Mouse (Mus musculus) cerebellum, adult 8-10 months (tissue): ENCODE measurements around the gene Nemf.

Source experiments
- DNase-seq: peaks from one replicate; pipeline ENCODE4 v3.0.0; 2022

Nemf gene

DNA sequence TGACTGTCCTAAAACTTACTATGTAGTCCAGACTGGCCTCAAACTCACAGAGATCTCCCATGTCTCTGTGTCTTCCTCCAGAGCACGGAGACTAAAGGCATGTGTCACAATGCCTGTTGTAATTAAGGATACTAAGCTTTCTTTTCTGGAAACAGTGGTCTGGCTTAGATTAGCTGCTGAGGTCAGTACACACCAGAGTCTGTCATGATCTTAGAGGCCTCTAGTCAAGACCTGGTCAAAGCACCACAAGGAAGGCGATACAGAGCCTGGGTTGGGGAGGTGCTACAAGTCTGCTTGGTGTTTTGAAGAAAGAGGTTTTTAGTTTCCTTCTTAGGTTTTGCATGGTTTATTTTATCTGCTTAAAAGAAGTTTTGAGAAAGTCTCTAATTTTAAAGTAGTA lies 56.6 kb downstream of the Nemf start:
- DNase-seq = no peak

GRCm38 (mm10) chr12:69299831-69300230 lies 57.1 kb downstream of the Nemf start:
- DNase-seq = no peak

DNA sequence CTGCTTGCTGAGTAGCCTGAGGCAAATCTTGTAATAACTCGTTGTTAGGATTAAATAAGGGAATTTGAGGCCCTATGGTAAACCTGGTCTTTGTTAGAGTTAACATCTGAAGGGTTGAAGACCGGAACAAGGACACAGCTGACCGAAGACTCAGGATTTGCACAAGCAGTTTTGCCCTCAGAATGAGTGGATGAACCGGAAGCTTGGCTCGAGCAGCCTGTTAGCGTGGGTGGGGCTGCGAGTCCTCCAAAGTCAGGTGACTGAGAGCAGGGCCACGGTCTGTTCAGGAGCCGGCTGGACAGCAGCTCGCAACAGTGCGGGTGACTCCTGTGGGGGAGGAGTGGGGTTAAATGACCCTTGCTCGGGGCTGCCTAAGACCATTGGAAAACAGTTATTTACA lies 57.7 kb downstream of the Nemf start:
- no peak for DNase-seq

DNA sequence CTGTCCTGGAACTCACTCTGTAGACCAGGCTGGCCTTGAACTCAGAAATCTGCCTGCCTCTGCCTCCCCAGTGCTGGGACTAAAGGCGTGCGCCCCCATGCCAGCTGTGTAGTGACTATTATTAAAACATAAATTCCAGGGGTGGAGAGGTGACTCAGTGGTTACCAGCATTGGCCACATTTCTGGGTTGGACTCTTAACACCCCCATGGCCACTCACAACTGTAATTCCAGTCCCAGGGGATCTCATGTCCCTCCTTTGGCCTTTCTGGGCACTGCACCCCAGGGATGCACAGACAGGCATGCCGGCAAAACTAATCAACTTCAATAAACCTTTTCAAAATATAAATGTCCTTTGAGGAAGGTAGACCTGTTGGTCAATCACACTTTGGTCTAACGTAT lies 58.7 kb downstream of the Nemf start:
- DNase-seq = no peak

DNA sequence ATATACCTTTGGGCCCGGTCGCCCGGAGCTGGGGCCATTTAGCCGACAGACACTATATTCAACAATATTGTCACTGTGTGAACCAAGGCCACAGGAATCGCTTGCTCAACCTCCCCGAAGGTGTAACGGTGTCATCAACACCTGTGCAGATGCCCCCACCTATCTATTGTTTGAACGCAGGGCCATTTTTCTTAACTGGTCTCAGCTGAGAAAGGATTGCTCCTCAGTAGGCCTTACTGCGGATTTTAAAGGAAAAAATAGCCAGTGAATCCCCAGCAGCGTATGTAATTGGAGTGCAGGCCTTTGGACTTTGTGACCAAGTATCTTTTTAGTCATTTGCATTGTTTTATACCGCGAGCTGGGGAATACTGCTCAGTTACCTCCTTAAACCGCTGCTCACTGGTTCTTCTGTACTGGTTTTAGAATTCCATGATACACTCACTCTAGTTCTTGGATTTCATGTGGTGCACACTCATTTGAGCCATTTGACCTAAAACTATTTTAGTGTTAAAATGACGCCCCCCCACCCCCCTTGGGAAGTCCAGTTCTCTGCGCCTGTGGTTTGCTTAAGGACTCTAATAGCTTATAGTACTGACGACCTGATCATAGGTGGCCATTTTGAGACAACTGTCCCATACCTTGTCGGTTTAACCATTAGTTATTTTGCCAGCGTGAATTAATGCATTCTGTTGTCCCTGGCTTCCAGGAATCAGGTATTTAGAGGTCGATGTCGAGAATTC lies 59.4 kb downstream of the Nemf start:
- no peak for DNase-seq

DNA sequence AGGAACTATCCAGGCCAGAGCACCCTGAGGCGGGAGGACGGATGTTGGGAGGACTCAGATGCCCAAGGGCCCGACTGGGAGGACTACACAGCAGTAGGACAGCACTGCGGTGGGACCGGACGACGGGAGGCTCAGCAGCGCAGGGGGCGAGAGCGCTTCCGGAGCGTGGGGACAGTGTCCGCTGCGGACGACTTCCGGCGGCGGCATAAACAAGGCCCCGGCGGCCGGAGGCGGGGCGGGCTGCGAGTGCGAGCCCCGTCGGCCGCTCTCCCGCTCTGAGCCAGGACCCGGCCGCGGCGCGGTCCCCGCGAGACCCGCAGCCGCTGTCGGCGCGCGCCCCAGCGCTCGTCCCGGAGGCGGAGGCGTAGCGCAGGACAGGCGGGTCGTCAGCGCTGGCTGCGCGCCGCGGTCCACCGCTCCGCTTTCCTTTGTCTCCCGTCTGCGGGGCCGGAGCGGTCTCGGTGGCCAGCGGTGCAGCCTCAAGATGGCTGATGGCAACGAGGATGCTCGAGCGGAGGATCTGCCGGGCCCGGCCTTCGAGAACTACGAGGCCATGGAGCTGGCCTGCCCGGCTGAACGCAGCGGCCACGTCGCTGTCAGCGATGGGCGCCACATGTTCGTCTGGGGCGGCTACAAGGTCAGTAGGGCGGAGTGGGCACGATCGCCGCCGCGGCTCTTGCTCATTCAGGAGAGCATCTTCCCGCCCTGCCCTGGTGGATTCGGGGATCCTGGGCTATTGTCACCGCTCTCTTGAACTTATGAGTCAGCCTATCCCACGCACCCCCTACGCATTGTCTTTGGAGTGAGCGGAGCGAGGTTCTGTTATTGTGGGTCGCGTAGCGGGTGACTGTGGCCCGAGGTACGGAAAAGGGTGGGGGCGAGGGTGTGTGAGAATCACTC lies 60.2 kb downstream of the Nemf start, which contains the start of gene Klhdc2:
TSS of gene Klhdc2 (plus strand) at position 171 of the 900 bp plus-strand sequence.
- peak; percentile 84 for DNase-seq

DNA sequence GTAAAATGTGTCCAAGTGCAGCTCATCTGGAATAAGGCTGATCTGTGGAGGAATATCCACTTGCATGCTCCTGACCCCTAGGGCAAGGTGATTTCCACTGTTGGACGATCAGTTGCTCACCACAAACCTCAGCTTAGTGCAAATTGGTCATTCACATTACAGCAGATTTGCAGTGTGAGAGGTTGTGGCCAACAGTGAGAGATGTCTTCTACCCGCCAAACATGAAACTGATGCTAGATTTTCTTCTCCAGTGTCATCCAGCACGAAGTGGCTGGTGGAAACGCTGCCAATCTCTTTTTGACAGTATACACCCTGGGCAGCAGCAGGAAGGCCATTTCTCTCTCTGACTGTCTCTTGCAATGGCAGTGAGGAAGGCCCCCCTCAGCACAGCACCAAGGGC lies 61.3 kb downstream of the Nemf start:
- peak; percentile 34 for DNase-seq

GRCm38 (mm10) chr12:69294936-69295335 lies 62.0 kb downstream of the Nemf start:
- DNase-seq = no peak

GRCm38 (mm10) chr12:69293815-69294214 lies 63.1 kb downstream of the Nemf start:
- no peak for DNase-seq

DNA sequence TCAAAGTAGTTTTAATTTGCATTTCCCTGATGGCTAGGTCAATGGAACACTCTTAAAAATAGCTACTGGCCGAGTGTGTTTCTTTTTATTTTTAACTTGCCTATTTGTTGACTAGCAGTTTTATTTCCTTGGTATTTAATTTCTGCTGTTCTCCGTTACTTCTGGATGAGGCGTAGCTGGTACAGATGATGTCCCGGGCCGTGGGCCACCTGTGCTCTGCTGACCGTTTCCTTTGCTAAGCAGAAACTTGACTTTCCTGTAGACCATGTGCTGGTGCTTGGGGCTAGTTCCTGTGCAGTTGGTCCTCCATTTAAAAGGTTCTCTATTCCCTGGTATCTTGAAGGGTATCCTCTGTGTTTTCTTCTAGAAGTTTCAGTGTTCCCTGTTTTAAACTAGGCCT lies 64.6 kb downstream of the Nemf start:
- DNase-seq = no peak

DNA sequence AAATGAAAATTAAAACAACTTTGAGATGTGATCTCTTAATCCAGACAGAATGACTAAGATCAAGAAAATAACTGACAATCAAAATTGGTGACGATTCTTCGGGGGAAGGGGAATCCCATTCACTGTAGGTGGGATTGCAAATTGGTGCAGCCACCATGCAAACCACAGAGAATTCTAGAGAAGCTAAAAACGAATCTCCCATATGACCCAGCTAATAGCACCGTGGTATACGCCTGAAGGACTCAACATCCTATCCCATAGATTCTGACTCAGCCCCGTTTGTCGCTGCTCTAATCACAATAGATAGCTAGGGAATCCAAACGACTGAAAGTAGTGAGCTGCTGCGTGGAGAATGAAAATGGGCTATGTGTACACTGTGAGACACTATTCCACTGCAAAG lies 68.3 kb downstream of the Nemf start:
- DNase-seq = no peak

DNA sequence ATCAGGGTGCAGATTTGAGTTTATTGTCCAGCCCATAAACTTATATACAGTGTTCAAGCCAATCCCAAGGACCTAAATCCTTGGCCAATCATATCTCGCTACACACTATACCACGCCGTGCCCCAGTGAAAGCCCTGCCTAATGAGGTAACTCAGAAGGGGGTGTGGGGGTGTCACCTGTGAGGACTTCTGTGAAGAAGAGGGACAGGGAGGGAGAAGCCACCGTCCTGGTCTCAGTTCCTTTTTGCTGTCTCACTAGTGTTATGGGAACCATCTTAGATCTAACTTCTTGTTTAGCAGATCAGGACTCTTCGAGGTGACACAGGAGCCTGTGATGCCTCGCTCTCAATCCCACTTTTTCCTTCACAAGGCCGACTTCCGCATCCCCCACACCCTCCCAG lies 69.4 kb downstream of the Nemf start:
- DNase-seq = no peak

DNA sequence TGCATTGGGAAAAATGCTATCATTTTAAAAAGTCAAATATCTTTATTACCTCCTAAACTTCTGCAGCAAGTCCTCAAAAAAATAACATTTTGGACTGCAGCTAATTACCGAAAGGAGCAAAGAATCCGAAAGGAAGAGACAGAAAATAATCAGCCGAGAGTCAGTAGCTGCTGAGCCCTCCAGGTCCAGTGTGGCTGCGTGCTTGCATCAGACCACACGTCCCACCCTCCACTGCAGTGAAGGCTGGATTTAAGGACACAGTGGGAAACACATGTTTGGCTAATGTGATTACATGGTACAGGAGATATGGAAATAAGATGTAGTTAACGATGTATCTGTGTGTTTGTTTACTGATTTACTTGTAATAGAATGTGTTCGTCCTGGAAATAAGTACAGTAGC lies 73.8 kb downstream of the Nemf start:
- DNase-seq = no peak

GRCm38 (mm10) chr12:69280915-69281314 lies 76.0 kb downstream of the Nemf start:
- DNase-seq = no peak

- DNase-seq = no peak
Measured at GRCm38 (mm10) chr12:69279931-69280469, 77.0 kb downstream of the Nemf start.

GRCm38 (mm10) chr12:69268956-69269355 lies 88.0 kb downstream of the Nemf start:
- no peak for DNase-seq

DNA sequence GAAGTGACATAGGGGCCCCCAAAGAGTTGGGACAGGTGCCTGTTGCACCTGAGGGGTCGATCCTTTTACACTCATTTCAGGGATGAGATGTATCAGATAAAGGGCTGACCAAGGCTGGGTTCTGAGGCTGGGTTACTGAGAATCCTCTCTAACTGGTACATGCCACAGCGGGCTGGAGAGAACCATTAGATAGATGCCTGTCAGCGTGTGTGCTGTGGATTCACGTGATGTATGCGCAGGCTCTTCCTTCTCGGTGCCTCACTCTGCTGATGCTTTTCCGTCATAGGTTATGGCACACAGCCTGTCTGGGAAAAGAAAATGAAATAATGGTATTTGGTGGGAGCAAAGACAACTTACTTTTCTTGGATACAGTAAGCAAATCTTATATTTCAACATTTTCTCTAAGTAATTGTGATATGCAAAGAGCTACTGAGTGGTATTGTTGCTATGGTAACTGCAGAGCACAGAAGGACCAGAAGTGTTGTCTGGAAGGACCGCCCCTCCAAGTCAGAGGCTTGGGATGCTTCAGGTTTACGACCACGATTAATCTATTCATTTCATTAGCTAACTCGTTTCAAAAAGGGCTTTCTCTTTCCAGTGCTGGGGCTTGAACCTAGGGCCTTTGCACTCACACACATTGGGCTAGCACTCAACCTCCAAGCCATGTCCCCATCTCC lies 88.9 kb downstream of the Nemf start:
- DNase-seq = no peak

DNA sequence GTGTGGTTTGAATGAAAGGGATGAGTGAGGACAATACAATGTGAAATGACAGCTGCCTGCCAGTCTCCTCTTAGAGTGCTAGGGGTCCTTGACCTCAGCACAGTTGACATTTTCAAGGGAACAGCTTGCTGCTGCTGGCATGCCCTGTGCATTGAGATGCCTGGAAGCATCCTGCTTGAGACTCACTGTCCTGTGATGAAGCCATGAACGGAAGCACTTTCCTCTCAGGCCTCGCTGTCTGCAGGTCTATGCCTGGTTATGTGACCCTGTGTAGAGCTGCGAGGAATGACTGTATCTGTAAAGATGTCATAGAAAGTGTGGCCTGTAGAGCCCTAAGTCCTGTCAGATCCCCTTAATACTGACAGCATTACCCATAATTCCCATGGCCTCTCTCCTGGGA lies 91.9 kb downstream of the Nemf start:
- DNase-seq = no peak

GRCm38 (mm10) chr12:69262251-69262650 lies 94.7 kb downstream of the Nemf start:
- no peak for DNase-seq
